In the genomic region with DNA sequence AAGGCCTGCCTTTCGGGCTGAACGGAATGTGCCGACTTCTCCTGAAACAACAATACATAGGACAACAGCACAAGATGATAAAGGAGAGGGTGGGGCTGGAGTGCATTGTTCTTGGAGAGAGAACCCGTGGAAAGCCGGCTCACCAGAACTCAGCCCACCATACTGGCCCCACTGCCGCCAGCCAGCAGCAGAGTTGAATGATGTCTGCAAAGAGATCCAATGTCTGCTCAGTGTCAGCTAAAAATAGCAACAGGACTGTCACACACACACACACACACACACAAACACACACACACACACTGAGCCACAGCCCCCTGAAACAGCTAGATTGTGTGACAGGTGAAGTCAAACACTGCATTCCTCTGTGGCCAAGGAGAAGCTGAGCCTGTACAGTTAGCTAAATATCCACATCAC, we compare ENCODE assay signal across 12 mouse cellular contexts. TPM values are rescaled to one million over a fixed set of nuclear protein-coding genes. Genes with fewer than 3 reads are reported as not detected.
DNase-seq lines count a peak whose midpoint lies in the region; ATAC-seq and TF ChIP-seq lines count a peak whose summit lies in the region.
"Had no signal": no experiment of that assay in that cellular context is flagged by ENCODE, and none has a peak within 500 bp of the region (broad histone marks: within the 10 kb centered on the region; RNA-seq: fewer than 3 reads in every experiment).

No protein-coding gene starts in this region.

- no peaks in the 10 kb centered on the region; the same call in 1 of the 2 replicates for H3K36me3 ChIP-seq in heart, adult 2 months (ENCODE audit: control insufficient read depth, insufficient read depth, low read length)
- H3K36me3 ChIP-seq in lung, embryonic 16.5 days (ENCODE audit: control insufficient read depth, insufficient read depth, low read length): no peaks in the 10 kb centered on the region
- no peaks in the 10 kb centered on the region for H3K36me3 ChIP-seq in heart, embryonic 16.5 days (ENCODE audit: control insufficient read depth, insufficient read depth)
- no peaks in the 10 kb centered on the region for H3K36me3 ChIP-seq in stomach, embryonic 16.5 days (ENCODE audit: control insufficient read depth, insufficient read depth, low read length)
- H3K36me3 ChIP-seq: liver, embryonic 15.5 days had no signal

- no peak for TF ChIP-seq CTCF in heart, adult 2 months (IDR thresholded peaks at IDR 0.05)
- no peak for TF ChIP-seq CTCF in left cerebral cortex, adult 2 months (IDR thresholded peaks at IDR 0.05)

- WGBS in heart, adult 2 months: 12% methylated on average over 6 of the region's 6 CpGs
- 14% methylated on average over 6 of the region's 6 CpGs for WGBS in lung, embryonic 16.5 days
- 4% methylated on average over 6 of the region's 6 CpGs for WGBS in heart, embryonic 16.5 days
- 10% methylated on average over 6 of the region's 6 CpGs for WGBS in stomach, embryonic 16.5 days

- no peak for TF ChIP-seq POLR2A in heart, adult 2 months (IDR thresholded peaks at IDR 0.05; ENCODE audit: insufficient read depth, low read depth, low read length)

- peaks cover 2% of the 10 kb centered on the region for H3K4me1 ChIP-seq in heart, adult 2 months (ENCODE audit: control insufficient read depth, insufficient read depth, low read length)
- no peaks in the 10 kb centered on the region for H3K4me1 ChIP-seq in lung, embryonic 16.5 days (replicated peaks; ENCODE audit: control insufficient read depth, insufficient read depth, low read length)
- peaks cover 15% of the 10 kb centered on the region for H3K4me1 ChIP-seq in heart, embryonic 16.5 days (ENCODE audit: control insufficient read depth, insufficient read depth, low read length)
- peaks cover 7% of the 10 kb centered on the region; the same call in 1 of the 2 replicates for H3K4me1 ChIP-seq in stomach, embryonic 16.5 days (ENCODE audit: control insufficient read depth, insufficient read depth, low read length)
- H3K4me1 ChIP-seq: liver, embryonic 15.5 days had no signal

- no peaks in the 10 kb centered on the region for H3K9me3 ChIP-seq in lung, embryonic 16.5 days (ENCODE audit: control insufficient read depth, low read length)
- H3K9me3 ChIP-seq in heart, embryonic 16.5 days (replicated peaks; ENCODE audit: control insufficient read depth, low read length): no peaks in the 10 kb centered on the region
- no peaks in the 10 kb centered on the region for H3K9me3 ChIP-seq in stomach, embryonic 16.5 days (replicated peaks; ENCODE audit: control insufficient read depth, low read length)
- H3K9me3 ChIP-seq: liver, embryonic 15.5 days had no signal

- peak; percentile 47; the same call in 1 of the 2 replicates for ATAC-seq in lung, embryonic 16.5 days (ENCODE audit: low read depth)
- ATAC-seq in heart, embryonic 16.5 days (replicated peaks; ENCODE audit: extremely low read depth, insufficient read depth, low FRiP score): peak; percentile 56
- peak; percentile 56; the same call in 1 of the 2 replicates for ATAC-seq in stomach, embryonic 16.5 days (ENCODE audit: insufficient read depth, low FRiP score)
- ATAC-seq: forebrain, embryonic 16.5 days had no signal

- no peak overlapping the region for H3K4me3 ChIP-seq in heart, adult 2 months
- no peak overlapping the region for H3K4me3 ChIP-seq in lung, embryonic 16.5 days (ENCODE audit: low read length)
- H3K4me3 ChIP-seq in heart, embryonic 16.5 days (ENCODE audit: low read length): no peak overlapping the region
- no peak overlapping the region for H3K4me3 ChIP-seq in stomach, embryonic 16.5 days (replicated peaks; ENCODE audit: low read length)
- H3K4me3 ChIP-seq in left cerebral cortex, adult 2 months: no peak overlapping the region
- H3K4me3 ChIP-seq: liver, embryonic 15.5 days had no signal

- no peak overlapping the region for H3K27ac ChIP-seq in heart, adult 2 months
- H3K27ac ChIP-seq in lung, embryonic 16.5 days (ENCODE audit: low read length): no peak overlapping the region
- peak overlapping the region; percentile 25 for H3K27ac ChIP-seq in heart, embryonic 16.5 days (ENCODE audit: low read length)
- no peak overlapping the region for H3K27ac ChIP-seq in stomach, embryonic 16.5 days (ENCODE audit: low read length)
- no peak overlapping the region for H3K27ac ChIP-seq in left cerebral cortex, adult 2 months
- H3K27ac ChIP-seq: liver, embryonic 15.5 days had no signal

- no peak overlapping the region for H3K9ac ChIP-seq in heart, adult 2 months (ENCODE audit: low read depth, low read length)
- H3K9ac ChIP-seq in lung, embryonic 16.5 days (ENCODE audit: low read length): no peak overlapping the region
- H3K9ac ChIP-seq in heart, embryonic 16.5 days (ENCODE audit: low read length): no peak overlapping the region
- H3K9ac ChIP-seq in stomach, embryonic 16.5 days (ENCODE audit: low read length): no peak overlapping the region
- H3K9ac ChIP-seq: liver, embryonic 15.5 days had no signal

- intact Hi-C loops in heart, adult 2 months (cut with DNase I): loop anchor here (5.0 kb wide), 1 partner anchor 53 kb away; no protein-coding TSS in a partner anchor
- intact Hi-C loops in heart, postnatal 25 days (cut with DNase I): no loop called here
- intact Hi-C loops in left cerebral cortex, adult 2 months (cut with DNase I): no loop called here

- no peak for DNase-seq in heart, adult 2 months
- DNase-seq in heart, postnatal 25 days (ENCODE audit: low spot score): no peak
- DNase-seq in lung, postnatal 4 days: no peak
- DNase-seq in left cerebral cortex, adult 2 months (ENCODE audit: extremely low spot score in 1 of 2, low spot score in 2 of 2): no peak
- DNase-seq in adrenal gland, postnatal 36 days: no peak
- DNase-seq: B cell, adult 2 months had no signal

- H3K27me3 ChIP-seq in heart, adult 2 months (ENCODE audit: control insufficient read depth, insufficient read depth, low read length): no peaks in the 10 kb centered on the region
- no peaks in the 10 kb centered on the region for H3K27me3 ChIP-seq in lung, embryonic 16.5 days (ENCODE audit: control insufficient read depth, insufficient read depth, low read depth, low read length)
- H3K27me3 ChIP-seq in heart, embryonic 16.5 days (ENCODE audit: control insufficient read depth, insufficient read depth, low read length): no peaks in the 10 kb centered on the region
- H3K27me3 ChIP-seq in stomach, embryonic 16.5 days (ENCODE audit: control insufficient read depth, insufficient read depth, low read length): no peaks in the 10 kb centered on the region
- H3K27me3 ChIP-seq: liver, embryonic 15.5 days had no signal

- H3K4me2 ChIP-seq in lung, embryonic 16.5 days (ENCODE audit: low read depth, low read length): no peak overlapping the region
- peak overlapping the region; percentile 19; the same call in 1 of the 2 replicates for H3K4me2 ChIP-seq in heart, embryonic 16.5 days (ENCODE audit: low read depth, low read length)
- no peak overlapping the region for H3K4me2 ChIP-seq in stomach, embryonic 16.5 days (ENCODE audit: low read depth, low read length)
- H3K4me2 ChIP-seq: liver, embryonic 15.5 days had no signal

- no peaks in the 10 kb centered on the region for H3K79me2 ChIP-seq in heart, adult 2 months (replicated peaks; ENCODE audit: control insufficient read depth, insufficient read depth, low read length)

- TF ChIP-seq EP300 in heart, adult 2 months (IDR thresholded peaks at IDR 0.05; ENCODE audit: insufficient read depth, low read depth, low read length): 0 out of 2 replicates have a peak, but pooled peaks have one; percentile 12

RNA-seq across cellular contexts. Expression of a gene that starts 58.9 kb away (rescaled TPM):
- not detected for total RNA-seq in heart, adult 2 months (2021)
- 0.27 TPM in 1 of 2 replicates, not detected in the other for polyA plus RNA-seq in heart, adult 2 months (2012; rRNA removed)
- total RNA-seq in heart, postnatal 25 days (2021): not detected
- polyA plus RNA-seq in lung, embryonic 16.5 days (2015; fragmentation: Nextera tagmentation; extraction: Ambion mirVana): 0.33 and 1.1 TPM in 2 replicates
- 1.9 and 2.9 TPM in 2 replicates for polyA plus RNA-seq in heart, embryonic 16.5 days (2015; fragmentation: Nextera tagmentation; extraction: Ambion mirVana)
- not detected in 2 replicates for polyA plus RNA-seq in stomach, embryonic 16.5 days (2015; fragmentation: Nextera tagmentation; extraction: Ambion mirVana)
- not detected for total RNA-seq in left cerebral cortex, adult 2 months (2021)
- under 1 TPM in 1 of 2 experiments, not detected in 1; 0.99 TPM for total RNA-seq in adrenal gland, postnatal 36 days (2021)
- total RNA-seq: layer of hippocampus, postnatal 14 days had no signal
- polyA plus RNA-seq: forebrain, embryonic 16.5 days; liver, embryonic 15.5 days had no signal
